Mouse (Mus musculus) kidney, adult 2 months (tissue): ENCODE results near the gene Tfcp2. TPM values are rescaled to one million over a fixed set of nuclear protein-coding genes. Genes with fewer than 3 reads are reported as not detected.
A peak's percentile ranks its signal among the peaks of the same experiment; 100 is the strongest.

Experiments
- DNase-seq: peaks from one replicate; pipeline ENCODE4 v3.0.0; 2021
- H3K27ac ChIP-seq: fragments of 200-500 bp; 2 replicates; pipeline ENCODE4 v1.5.1; 2012; ENCODE audit warnings: low read depth, low read length, control low read depth, inconsistent platforms; ENCODE audit not compliant: insufficient read depth
- H3K27me3 ChIP-seq: fragments of 200-500 bp; replicated peaks from 2 replicates; pipeline ENCODE4 v1.6.1; 2012; ENCODE audit warnings: mild to moderate bottlenecking, moderate library complexity, low read length, inconsistent platforms; ENCODE audit not compliant: control insufficient read depth, insufficient read depth
- H3K36me3 ChIP-seq: fragments of 200-500 bp; 2 replicates; pipeline ENCODE4 v1.6.1; 2012; ENCODE audit warnings: mild to moderate bottlenecking, moderate library complexity, low read length, inconsistent platforms; ENCODE audit not compliant: control insufficient read depth, insufficient read depth
- H3K4me1 ChIP-seq: fragments of 200-500 bp; 2 replicates; pipeline ENCODE4 v1.6.1; 2011; ENCODE audit warnings: low read length; ENCODE audit not compliant: control insufficient read depth, insufficient read depth
- H3K4me3 ChIP-seq: fragments of 200-500 bp; 2 replicates; pipeline ENCODE4 v1.5.1; 2011; ENCODE audit warnings: mild to moderate bottlenecking, low read depth, low read length, control low read depth; ENCODE audit not compliant: insufficient read depth
- CTCF ChIP-seq: fragments of 200-500 bp; conservative IDR thresholded peaks from 2 replicates; pipeline ENCODE4 v1.5.1; 2011; ENCODE audit warnings: low read depth, mild to moderate bottlenecking, control low read depth, low read length, moderate library complexity, mixed read lengths; ENCODE audit not compliant: insufficient read depth, insufficient read length
- POLR2A ChIP-seq: fragments of 200-500 bp; IDR thresholded peaks from one replicate; pipeline ENCODE4 v1.6.1; 2011; ENCODE audit warnings: low read depth, low read length, control low read depth
- WGBS: fragments of 180-500 bp; shearing (Covaris S2); methylation state at CpG from one replicate; pipeline ENCODE4 v1.1.7; 2018; 5-methylcytosine and 5-hydroxymethylcytosine counted together
- polyA plus RNA-seq: library from polyadenylated mRNA; depleted of rRNA; stranded (reverse); fragments of >200 nt; gene quantifications from 2 replicates; pipeline ENCODE4 v1.2.3, GENCODE M21; 2012; rRNA removed

Tfcp2 gene
- 18.7 and 20.6 TPM in 2 replicates for polyA plus RNA-seq

DNA sequence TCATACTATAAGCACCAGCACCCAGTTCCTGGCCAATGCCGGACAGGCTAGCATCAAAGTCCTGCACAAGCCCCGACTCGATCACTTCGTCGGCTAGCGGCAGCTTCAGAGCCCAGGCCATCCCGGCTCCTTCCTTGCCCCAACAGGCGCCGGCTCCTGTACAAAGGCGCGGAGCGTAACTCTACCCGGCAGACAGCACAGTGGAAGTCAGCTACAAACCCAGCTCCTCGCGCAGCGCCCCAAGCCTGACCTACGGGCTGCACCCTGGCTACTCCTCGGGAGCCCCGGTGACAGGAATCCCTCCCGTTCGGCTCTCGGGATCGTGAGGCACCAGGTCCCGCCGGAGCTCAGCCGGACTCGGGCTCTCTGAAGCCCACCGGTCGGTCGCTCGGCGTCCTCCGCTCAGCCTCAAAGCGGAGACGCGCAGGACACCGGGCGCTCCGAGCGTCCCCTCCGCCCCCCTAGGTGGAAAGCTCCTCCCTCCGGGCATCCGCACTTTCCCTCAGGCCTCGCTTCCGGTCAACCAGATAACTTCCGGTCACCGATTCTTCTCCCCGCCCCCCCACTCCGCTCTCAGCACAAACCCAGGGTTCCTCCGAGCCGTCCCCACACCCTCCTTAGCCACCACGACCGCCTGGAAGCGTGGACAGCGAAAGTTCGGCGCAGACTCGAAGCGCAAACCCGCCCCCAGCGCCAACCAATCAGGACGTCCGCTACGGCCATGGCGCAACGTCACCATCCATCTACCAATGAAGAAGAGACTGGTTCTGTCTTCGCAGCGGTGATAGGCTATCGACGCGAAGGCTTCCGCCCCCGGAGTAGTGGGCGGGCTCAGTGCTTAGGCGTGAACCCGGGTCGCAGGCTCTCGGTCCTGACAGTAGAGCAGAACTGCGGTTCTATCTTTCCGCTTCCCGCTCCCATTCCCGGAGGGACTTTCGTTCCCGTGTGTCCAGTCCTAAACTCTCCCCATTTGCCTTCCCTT lies at the start of gene Tfcp2:
TSS of gene Tfcp2 (minus strand) at position 683 of the 982 bp plus-strand sequence.
- peak; percentile 100 for DNase-seq
- TF ChIP-seq POLR2A (peak; percentile 93), CTCF (no peak)
- H3K4me3 ChIP-seq: peak within 1 kb of the TSS; percentile 72
- H3K27ac ChIP-seq: peak within 1 kb of the TSS; percentile 93
- no peaks in the 10 kb centered on the region for H3K27me3 ChIP-seq
- under 1% methylated on average over 84 of the region's 84 CpGs for WGBS
- peaks cover 7% of the 10 kb centered on the region; the same call in 1 of the 2 replicates for H3K4me1 ChIP-seq
- H3K36me3 ChIP-seq: no peaks in the 10 kb centered on the region

DNA sequence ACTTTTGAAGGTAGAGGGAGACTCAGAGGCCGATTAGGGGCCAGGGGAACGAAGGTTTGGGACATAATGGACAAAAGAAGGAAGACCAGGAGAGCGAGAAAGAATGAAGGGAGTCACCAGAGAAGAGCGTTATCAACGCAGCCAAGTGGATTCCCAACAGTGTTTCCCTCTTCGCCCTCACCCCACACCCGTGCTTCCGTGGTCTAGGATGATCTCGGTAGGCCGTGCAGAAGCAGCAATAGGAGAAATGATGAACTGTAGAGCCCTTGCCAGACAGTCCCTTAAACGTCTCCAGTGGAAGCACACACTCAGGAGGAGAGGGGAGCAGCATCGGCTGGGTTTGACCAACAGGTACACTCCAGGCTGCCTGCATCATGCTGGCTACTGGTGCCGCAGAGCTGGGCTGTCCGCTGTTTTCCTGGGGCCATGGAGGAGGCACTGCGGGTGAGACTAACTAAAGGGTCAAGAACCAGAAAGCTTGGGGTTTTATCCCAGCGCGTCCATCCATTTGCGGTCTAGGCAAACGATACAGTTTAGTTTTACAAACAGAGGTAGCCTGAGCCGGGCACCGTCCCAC lies 49.0 kb upstream of the Tfcp2 start:
- Histone ChIP-seq H3K36me3 (no peaks in the 10 kb centered on the region), H3K27ac (peak overlapping the region; percentile 96), H3K4me3 (peak overlapping the region; percentile 67), H3K4me1 (peaks cover 27% of the 10 kb centered on the region), H3K27me3 (no peaks in the 10 kb centered on the region)
- DNase-seq: no peak
- TF ChIP-seq CTCF (no peak), POLR2A (no peak)
- WGBS: 44% methylated on average over 21 of the region's 21 CpGs

DNA sequence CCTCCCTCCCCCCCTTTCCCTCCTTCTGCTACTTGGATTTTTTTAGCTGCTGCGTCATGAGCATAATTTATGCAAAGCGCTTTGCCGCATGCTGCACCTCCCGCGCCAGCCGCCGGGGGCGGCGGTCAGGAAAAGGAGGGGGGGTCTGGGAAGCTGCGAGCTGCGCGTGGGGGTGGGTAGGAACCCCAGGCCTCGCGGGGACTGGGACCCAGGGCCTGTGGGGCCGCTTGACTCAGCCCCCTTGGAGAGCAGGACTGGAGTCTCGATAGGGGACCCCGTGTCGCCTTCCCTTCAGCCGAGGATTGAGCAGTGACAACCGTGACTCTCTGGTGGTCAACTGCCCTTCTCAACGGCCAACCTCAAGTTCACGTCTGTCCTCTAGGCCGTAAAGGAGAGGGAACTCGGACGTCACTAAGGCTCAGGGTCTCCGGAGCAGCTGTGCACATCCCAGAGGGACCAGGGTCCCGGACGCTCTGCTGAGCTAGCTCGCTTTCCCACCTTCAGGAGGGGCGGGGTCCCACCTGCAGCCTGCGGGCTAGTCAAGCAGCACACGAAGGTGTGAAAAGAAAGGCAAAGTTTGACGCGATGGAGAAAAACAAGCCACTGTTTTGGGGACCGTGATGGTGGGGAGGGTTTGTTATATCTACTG lies 48.4 kb upstream of the Tfcp2 start:
- TF ChIP-seq CTCF: peak; percentile 49; the same call in 1 of the 2 replicates
- no peak for TF ChIP-seq POLR2A
- H3K27ac ChIP-seq: peak overlapping the region; percentile 96
- DNase-seq: peak; percentile 89
- peaks cover 24% of the 10 kb centered on the region for H3K4me1 ChIP-seq
- WGBS: 4% methylated on average over 35 of the region's 35 CpGs
- no peaks in the 10 kb centered on the region for H3K36me3 ChIP-seq
- peak overlapping the region; percentile 67 for H3K4me3 ChIP-seq
- no peaks in the 10 kb centered on the region for H3K27me3 ChIP-seq

DNA sequence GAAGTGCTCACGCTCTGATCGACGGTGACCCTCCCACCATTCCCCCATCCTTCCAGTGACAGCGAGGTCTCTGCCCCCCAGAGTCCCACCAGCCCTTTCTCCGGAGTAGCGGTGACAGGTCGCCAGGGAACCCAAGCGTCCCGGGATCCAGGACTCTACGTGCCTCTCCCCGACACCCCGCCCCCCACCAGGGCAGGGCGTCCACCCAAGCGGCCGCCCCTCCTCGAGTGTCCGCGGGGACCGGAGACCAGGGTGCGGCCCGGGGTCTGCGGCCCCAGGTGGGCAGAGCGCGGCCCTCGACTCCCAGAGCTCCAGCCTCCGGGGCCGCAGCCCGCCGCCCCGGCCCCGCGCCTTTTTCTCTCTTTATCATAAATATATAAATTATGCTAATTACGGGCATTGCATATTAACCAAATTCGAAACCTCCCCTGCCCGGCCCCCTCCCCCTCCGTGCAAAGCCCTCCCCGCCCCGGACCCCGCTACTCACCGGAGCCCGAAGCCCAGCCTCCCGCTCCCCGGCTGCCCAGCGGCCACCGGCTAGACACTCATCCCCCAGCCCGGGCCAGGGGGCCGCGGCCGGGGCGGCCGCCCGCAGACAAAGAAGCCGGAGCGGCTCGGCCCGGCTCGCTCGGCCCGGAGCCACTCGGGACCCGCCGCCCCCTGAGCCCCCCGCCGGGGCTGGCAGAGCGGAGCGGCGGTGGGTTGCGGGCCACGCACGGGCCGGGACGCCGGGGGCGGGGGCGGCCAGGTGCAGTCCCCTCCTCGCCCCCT lies 47.7 kb upstream of the Tfcp2 start, which contains the start of gene Pou6f1:
TSS of gene Pou6f1 (minus strand) at position 709 of the 771 bp plus-strand sequence.
- TF ChIP-seq POLR2A (no peak), CTCF (no peak)
- peak within 1 kb of the TSS; percentile 96 for H3K27ac ChIP-seq
- H3K4me1 ChIP-seq: peaks cover 24% of the 10 kb centered on the region
- DNase-seq: peak; percentile 78
- peak within 1 kb of the TSS; percentile 67 for H3K4me3 ChIP-seq
- H3K27me3 ChIP-seq: no peaks in the 10 kb centered on the region
- no peaks in the 10 kb centered on the region for H3K36me3 ChIP-seq
- WGBS: 1% methylated on average over 62 of the region's 76 CpGs

DNA sequence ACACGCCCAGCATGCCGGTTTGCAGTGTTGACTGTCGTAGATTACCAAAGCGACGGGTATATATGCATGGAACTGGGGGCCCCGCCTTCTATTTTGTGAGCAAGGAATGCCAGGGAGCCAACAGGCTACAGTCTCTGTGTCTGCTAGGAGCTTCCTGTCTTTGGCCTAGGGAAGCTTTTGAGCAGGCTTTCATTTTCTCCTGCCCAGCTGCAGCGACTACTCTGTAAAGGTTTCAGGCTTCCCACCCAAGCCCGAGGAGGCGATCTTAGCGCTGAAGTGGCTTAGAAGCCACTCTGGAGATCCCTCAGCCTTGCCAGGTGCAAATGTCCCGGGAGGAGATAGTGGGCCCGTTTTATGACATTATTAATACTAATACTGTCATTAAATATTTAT lies 47.1 kb upstream of the Tfcp2 start:
- peaks cover 24% of the 10 kb centered on the region for H3K4me1 ChIP-seq
- no peaks in the 10 kb centered on the region for H3K27me3 ChIP-seq
- H3K27ac ChIP-seq: peak overlapping the region; percentile 88
- TF ChIP-seq POLR2A: no peak
- no peak for TF ChIP-seq CTCF
- H3K4me3 ChIP-seq: peak overlapping the region; percentile 67
- 1% methylated on average over 12 of the region's 12 CpGs for WGBS
- no peaks in the 10 kb centered on the region for H3K36me3 ChIP-seq
- peak; percentile 74 for DNase-seq

DNA sequence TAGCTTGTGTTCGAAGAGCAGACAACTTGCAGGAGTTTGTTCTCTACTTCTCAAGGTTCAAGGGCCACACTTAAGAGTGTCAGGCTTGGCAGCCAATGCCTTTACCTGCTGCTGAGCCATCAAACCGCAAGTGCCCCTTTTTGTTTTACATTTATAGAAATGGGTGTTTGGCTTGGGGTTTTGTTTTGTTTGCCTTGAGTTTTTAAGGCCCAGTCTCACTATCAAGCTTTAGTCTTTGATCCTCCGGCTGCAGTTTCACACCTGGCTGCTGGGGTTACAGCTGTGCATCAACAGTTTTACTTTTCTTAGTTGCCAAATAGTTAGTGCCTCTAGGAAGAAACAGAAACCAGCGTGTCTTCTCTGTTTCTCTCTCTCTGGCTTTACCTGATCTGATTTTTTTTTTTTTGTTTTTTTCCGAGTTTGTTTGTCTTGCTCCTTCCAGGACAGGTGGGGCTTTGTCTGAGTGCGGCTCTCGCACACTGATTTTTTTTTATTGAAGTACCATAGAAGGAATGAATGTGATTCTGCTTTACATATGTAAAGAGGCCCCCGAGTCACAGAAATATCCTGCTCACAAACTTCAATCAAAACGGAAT lies 46.6 kb upstream of the Tfcp2 start:
- Histone ChIP-seq H3K4me1 (peaks cover 20% of the 10 kb centered on the region), H3K27me3 (no peaks in the 10 kb centered on the region), H3K27ac (peak overlapping the region; percentile 88), H3K4me3 (peak overlapping the region; percentile 67), H3K36me3 (no peaks in the 10 kb centered on the region)
- no peak for TF ChIP-seq CTCF
- no peak for TF ChIP-seq POLR2A
- DNase-seq: peak; percentile 66
- WGBS: 25% methylated on average over 9 of the region's 9 CpGs
